Mouse (Mus musculus): ENCODE results near the gene Nck2. TPM values are rescaled to one million over a fixed set of nuclear protein-coding genes. Genes with fewer than 3 reads are reported as not detected.

Nck2 gene
- polyA plus RNA-seq, 1 experiment from 2014 or later = 36.3 TPM

DNA sequence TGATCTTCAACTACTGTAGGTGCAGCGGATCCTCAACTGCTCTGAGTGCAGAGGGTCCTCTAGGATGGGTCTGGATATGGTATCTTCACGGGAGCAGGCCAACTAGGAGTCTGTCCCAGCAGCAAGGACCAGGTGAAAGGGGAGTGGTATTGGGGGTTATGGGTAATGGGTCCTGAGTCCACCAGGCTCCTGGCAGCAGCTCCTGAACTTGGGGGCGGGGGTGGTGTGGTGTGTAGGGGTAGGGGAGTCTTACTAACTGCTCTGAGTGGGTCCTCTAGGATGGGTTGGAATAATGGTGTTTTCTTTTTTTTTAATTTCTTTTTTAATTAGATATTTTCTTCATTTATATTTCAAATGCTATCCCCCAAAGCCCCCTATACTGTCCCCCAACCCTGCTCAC is 73.0 kb downstream of the Nck2 start:
- H3K36me3 ChIP-seq (ENCODE audit: control insufficient read depth, insufficient read depth, low read length) = 0 out of 2 replicates have a peak, but pooled peaks cover 5% of the 10 kb centered on the region
- 95% methylated on average over 3 of the region's 3 CpGs for WGBS
- H3K27me3 ChIP-seq (ENCODE audit: control insufficient read depth, insufficient read depth, low read length) = no peaks in the 10 kb centered on the region
- no peaks in the 10 kb centered on the region for H3K9me3 ChIP-seq (replicated peaks; ENCODE audit: control insufficient read depth, low read length)
- H3K4me1 ChIP-seq (ENCODE audit: control insufficient read depth, insufficient read depth, low read length) = peaks cover 9% of the 10 kb centered on the region
- no peak for ATAC-seq (ENCODE audit: insufficient read depth, low FRiP score)
- H3K4me2 ChIP-seq (ENCODE audit: low read depth, low read length) = no peak overlapping the region
- no peak overlapping the region for H3K27ac ChIP-seq (ENCODE audit: low read length)
- no peak overlapping the region for H3K9ac ChIP-seq (ENCODE audit: low read length)
- H3K4me3 ChIP-seq (replicated peaks; ENCODE audit: low read length) = no peak overlapping the region

DNA sequence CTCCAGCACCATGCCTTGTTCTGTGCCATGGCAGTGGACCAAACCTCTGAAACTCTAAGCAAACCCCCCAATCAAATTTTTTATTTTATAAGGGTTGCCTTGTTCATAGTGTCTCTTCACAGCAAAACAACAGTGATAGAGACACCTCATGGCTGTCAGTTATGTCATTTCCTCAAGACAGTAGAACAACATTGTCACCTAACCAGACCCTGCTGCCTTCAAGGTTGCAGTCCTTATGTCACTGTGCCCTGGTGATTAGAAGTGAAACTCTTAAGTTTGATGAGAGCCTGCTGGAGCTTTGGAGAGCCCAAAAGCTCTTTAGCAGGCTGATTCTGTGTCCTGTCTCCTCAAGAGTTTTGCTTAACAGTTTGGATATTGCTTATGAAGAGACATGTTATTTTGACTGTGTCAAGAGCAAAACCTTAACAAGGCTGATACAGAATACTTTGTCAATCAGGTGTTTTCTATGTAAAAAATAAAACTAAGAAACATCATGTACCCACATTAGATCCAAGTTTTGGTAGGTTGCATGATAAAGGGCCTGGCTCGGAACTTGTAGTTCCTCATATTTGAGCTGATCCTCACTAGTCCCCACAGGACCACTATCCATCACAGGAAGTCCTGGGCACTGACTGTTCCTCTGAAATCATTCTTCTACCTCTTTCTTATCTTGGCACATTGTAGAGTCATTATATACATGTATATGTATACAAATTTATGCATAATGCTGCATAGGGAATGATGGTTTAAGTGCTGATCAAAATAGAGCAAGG is 76.0 kb downstream of the Nck2 start:
- Histone ChIP-seq H3K27me3 (ENCODE audit: control insufficient read depth, insufficient read depth, low read length) (no peaks in the 10 kb centered on the region), H3K27ac (ENCODE audit: low read length) (no peak overlapping the region), H3K36me3 (ENCODE audit: control insufficient read depth, insufficient read depth, low read length) (no peaks in the 10 kb centered on the region), H3K4me3 (replicated peaks; ENCODE audit: low read length) (no peak overlapping the region), H3K4me2 (ENCODE audit: low read depth, low read length) (no peak overlapping the region), H3K9me3 (replicated peaks; ENCODE audit: control insufficient read depth, low read length) (no peaks in the 10 kb centered on the region), H3K9ac (ENCODE audit: low read length) (no peak overlapping the region), H3K4me1 (ENCODE audit: control insufficient read depth, insufficient read depth, low read length) (peaks cover 14% of the 10 kb centered on the region)
- ATAC-seq (ENCODE audit: insufficient read depth, low FRiP score) = no peak
- 79% methylated on average over 1 of the region's 1 CpGs for WGBS

DNA sequence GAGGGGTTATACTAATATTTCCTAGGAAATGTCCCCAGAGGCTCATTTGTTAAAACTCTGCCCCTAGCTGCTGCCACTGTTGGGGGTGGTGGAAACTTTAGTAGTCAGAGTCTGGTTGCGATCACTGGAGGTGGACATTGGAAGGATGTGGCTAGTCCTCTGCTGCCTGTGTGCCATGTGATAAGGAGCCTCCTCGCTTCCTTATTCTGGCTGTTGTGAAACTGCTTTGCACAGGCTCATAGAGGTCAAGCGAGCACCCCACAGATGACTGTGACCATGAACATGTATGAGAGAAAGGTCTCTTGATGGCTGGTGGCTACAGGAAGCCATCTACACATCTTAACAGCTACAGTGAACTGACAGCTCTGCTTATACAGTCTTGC is 76.6 kb downstream of the Nck2 start:
- H3K9me3 ChIP-seq (replicated peaks; ENCODE audit: control insufficient read depth, low read length) = no peaks in the 10 kb centered on the region
- no peaks in the 10 kb centered on the region for H3K36me3 ChIP-seq (ENCODE audit: control insufficient read depth, insufficient read depth, low read length)
- H3K4me3 ChIP-seq (replicated peaks; ENCODE audit: low read length) = no peak overlapping the region
- peaks cover 14% of the 10 kb centered on the region for H3K4me1 ChIP-seq (ENCODE audit: control insufficient read depth, insufficient read depth, low read length)
- H3K27me3 ChIP-seq (ENCODE audit: control insufficient read depth, insufficient read depth, low read length) = no peaks in the 10 kb centered on the region
- H3K27ac ChIP-seq (ENCODE audit: low read length) = peak overlapping the region; percentile 14; the same call in 1 of the 2 replicates
- no peak overlapping the region for H3K9ac ChIP-seq (ENCODE audit: low read length)
- 83% methylated on average over 3 of the region's 3 CpGs for WGBS
- H3K4me2 ChIP-seq (ENCODE audit: low read depth, low read length) = no peak overlapping the region
- ATAC-seq (ENCODE audit: insufficient read depth, low FRiP score) = no peak

DNA sequence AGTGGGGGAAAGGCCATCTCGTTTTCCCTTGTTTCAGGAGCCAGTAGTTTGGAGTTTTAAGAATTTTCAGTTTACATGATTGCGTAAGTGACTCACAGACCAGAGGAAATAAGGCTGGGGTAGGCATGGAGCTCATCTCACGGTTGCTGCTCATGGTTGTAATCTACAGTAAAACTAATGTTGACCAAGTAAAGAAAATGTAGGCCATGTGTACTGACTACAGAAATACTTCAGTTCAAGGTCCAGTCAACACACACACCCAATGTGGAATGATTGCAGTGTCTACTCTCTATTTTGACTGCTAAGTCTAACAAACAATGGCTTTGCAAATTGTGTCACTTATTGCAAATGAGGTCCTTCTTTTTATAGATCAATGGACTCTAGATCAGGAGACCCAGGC is 77.1 kb downstream of the Nck2 start:
- no peaks in the 10 kb centered on the region for H3K9me3 ChIP-seq (replicated peaks; ENCODE audit: control insufficient read depth, low read length)
- WGBS = 65% methylated on average over 3 of the region's 3 CpGs
- peaks cover 14% of the 10 kb centered on the region for H3K4me1 ChIP-seq (ENCODE audit: control insufficient read depth, insufficient read depth, low read length)
- H3K4me3 ChIP-seq (replicated peaks; ENCODE audit: low read length) = no peak overlapping the region
- H3K27me3 ChIP-seq (ENCODE audit: control insufficient read depth, insufficient read depth, low read length) = no peaks in the 10 kb centered on the region
- H3K27ac ChIP-seq (ENCODE audit: low read length) = peak overlapping the region; percentile 14
- H3K36me3 ChIP-seq (ENCODE audit: control insufficient read depth, insufficient read depth, low read length) = no peaks in the 10 kb centered on the region
- no peak overlapping the region for H3K9ac ChIP-seq (ENCODE audit: low read length)
- ATAC-seq (ENCODE audit: insufficient read depth, low FRiP score) = peak; percentile 78
- no peak overlapping the region for H3K4me2 ChIP-seq (ENCODE audit: low read depth, low read length)

DNA sequence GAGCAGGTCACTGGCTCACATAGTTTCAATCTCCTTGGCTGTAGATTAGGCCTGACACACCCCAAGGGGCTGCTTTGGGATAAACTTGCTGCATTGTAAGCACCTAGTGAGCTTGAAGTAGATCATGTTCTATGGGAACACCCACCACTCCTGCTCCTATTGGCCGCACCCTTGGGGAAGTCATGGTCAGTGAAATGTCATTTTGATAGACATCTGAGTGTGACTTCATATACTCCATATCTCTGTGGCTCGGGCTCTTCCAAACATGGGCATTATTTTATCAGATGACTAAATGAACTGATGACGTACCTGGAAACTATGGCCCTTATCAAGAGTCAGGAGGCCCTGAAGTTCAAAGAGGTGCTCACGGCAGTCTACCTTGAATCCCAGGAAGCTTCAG is 77.6 kb downstream of the Nck2 start:
- no peak overlapping the region for H3K4me3 ChIP-seq (replicated peaks; ENCODE audit: low read length)
- 0 out of 2 replicates have a peak overlapping the region, but pooled peaks have one; percentile 34 for H3K27ac ChIP-seq (ENCODE audit: low read length)
- H3K36me3 ChIP-seq (ENCODE audit: control insufficient read depth, insufficient read depth, low read length) = no peaks in the 10 kb centered on the region
- H3K9me3 ChIP-seq (replicated peaks; ENCODE audit: control insufficient read depth, low read length) = no peaks in the 10 kb centered on the region
- H3K4me1 ChIP-seq (ENCODE audit: control insufficient read depth, insufficient read depth, low read length) = peaks cover 14% of the 10 kb centered on the region
- ATAC-seq (ENCODE audit: insufficient read depth, low FRiP score) = peak; percentile 74
- H3K4me2 ChIP-seq (ENCODE audit: low read depth, low read length) = no peak overlapping the region
- H3K27me3 ChIP-seq (ENCODE audit: control insufficient read depth, insufficient read depth, low read length) = no peaks in the 10 kb centered on the region
- WGBS = 79% methylated on average over 4 of the region's 4 CpGs
- no peak overlapping the region for H3K9ac ChIP-seq (ENCODE audit: low read length)

DNA sequence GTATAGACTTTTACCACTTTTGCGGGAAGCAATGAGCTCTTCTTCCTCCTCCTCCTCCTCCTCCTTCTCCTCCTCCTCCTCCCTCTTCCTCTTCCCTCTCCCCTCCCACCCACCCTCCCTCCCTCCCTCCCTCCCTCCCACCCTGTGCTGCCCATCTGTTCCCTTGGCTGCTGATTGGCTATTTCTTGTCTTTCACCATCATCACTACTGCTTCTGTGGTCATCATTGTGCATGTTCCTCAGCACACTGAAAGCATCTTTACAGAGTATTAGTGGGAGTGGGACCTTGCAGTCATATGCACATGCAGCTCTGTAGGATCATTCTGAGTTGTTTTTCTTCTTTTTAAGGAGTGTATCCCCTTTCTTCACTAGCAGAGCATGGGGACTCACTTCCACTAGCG is 78.6 kb downstream of the Nck2 start:
- Histone ChIP-seq H3K4me2 (ENCODE audit: low read depth, low read length) (no peak overlapping the region), H3K27me3 (ENCODE audit: control insufficient read depth, insufficient read depth, low read length) (no peaks in the 10 kb centered on the region), H3K27ac (ENCODE audit: low read length) (no peak overlapping the region), H3K4me1 (ENCODE audit: control insufficient read depth, insufficient read depth, low read length) (peaks cover 14% of the 10 kb centered on the region), H3K9me3 (replicated peaks; ENCODE audit: control insufficient read depth, low read length) (no peaks in the 10 kb centered on the region), H3K9ac (ENCODE audit: low read length) (no peak overlapping the region), H3K36me3 (ENCODE audit: control insufficient read depth, insufficient read depth, low read length) (no peaks in the 10 kb centered on the region), H3K4me3 (replicated peaks; ENCODE audit: low read length) (no peak overlapping the region)
- WGBS = 69% methylated on average over 2 of the region's 2 CpGs
- no peak for ATAC-seq (ENCODE audit: insufficient read depth, low FRiP score)

DNA sequence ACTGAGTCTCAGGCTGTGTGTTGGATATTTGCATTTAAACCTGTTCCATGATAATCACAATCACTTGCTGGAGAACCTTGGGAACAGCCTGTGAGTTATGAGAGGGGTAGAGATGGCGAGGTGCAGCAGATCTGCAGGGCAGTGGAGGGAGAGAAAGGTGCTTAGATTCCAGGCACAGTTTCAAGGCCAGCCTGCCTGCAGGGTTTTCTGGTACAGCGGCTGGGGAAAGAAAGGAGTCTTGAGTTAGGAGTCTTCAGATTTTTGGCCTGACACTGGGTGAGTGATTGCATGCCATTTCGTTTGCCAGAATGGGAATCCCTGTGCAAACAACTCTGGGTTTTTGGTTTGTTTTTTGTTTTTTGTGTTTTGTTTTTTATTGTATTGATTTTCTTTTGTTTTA is 80.0 kb downstream of the Nck2 start:
- no peaks in the 10 kb centered on the region for H3K9me3 ChIP-seq (replicated peaks; ENCODE audit: control insufficient read depth, low read length)
- H3K4me1 ChIP-seq (ENCODE audit: control insufficient read depth, insufficient read depth, low read length) = peaks cover 18% of the 10 kb centered on the region
- H3K36me3 ChIP-seq (ENCODE audit: control insufficient read depth, insufficient read depth, low read length) = no peaks in the 10 kb centered on the region
- H3K9ac ChIP-seq (ENCODE audit: low read length) = no peak overlapping the region
- no peak overlapping the region for H3K27ac ChIP-seq (ENCODE audit: low read length)
- WGBS = 56% methylated on average over 3 of the region's 3 CpGs
- H3K27me3 ChIP-seq (ENCODE audit: control insufficient read depth, insufficient read depth, low read length) = no peaks in the 10 kb centered on the region
- H3K4me2 ChIP-seq (ENCODE audit: low read depth, low read length) = no peak overlapping the region
- no peak for ATAC-seq (ENCODE audit: insufficient read depth, low FRiP score)
- no peak overlapping the region for H3K4me3 ChIP-seq (replicated peaks; ENCODE audit: low read length)

DNA sequence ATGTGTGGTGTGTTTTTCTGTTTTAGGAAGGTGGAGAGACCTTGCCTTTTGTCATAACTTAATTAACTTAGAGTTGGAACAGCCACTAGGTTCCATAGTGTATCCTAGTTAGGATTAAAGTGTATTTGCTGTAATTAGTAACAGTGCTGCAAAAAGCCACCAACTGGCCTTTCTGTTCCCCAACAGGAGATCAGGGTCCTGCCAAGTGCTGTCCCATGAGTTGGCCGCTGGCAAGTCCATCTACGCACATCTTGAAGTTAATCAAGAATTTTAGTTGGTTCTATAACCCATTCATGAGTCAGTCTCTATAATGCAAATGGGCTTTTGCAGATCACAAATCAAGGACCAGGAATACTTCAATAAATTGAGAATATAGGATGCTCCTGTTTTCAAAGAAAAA is 83.9 kb downstream of the Nck2 start:
- Histone ChIP-seq H3K4me1 (ENCODE audit: control insufficient read depth, insufficient read depth, low read length) (peaks cover 20% of the 10 kb centered on the region), H3K9me3 (replicated peaks; ENCODE audit: control insufficient read depth, low read length) (no peaks in the 10 kb centered on the region), H3K36me3 (ENCODE audit: control insufficient read depth, insufficient read depth, low read length) (no peaks in the 10 kb centered on the region), H3K27me3 (ENCODE audit: control insufficient read depth, insufficient read depth, low read length) (no peaks in the 10 kb centered on the region), H3K4me2 (ENCODE audit: low read depth, low read length) (no peak overlapping the region), H3K4me3 (replicated peaks; ENCODE audit: low read length) (no peak overlapping the region), H3K27ac (ENCODE audit: low read length) (no peak overlapping the region), H3K9ac (ENCODE audit: low read length) (no peak overlapping the region)
- ATAC-seq (ENCODE audit: insufficient read depth, low FRiP score) = no peak
- 95% methylated on average over 2 of the region's 2 CpGs for WGBS

DNA sequence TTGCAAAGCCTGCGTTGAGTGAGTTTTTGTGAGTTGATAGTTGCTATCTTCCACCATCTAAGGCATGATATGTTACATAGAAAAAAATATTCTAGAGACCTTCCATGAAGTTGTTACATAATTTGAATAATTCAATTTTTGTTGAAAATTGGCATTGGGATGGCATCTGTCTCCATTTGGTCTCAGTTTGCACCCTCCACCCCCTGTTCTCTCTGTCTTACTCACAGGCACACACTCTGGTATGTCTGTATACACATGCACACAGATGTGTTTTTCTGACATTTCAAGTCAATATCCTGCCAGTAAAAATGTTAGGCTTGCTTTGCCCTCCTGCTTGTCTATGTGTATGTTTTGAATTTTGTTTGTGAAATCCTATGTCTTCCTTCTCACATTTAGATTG is 84.7 kb downstream of the Nck2 start:
- no peak for ATAC-seq (ENCODE audit: insufficient read depth, low FRiP score)
- H3K36me3 ChIP-seq (ENCODE audit: control insufficient read depth, insufficient read depth, low read length) = no peaks in the 10 kb centered on the region; the same call in 1 of the 2 replicates
- no peak overlapping the region for H3K4me3 ChIP-seq (replicated peaks; ENCODE audit: low read length)
- H3K9ac ChIP-seq (ENCODE audit: low read length) = no peak overlapping the region
- H3K27me3 ChIP-seq (ENCODE audit: control insufficient read depth, insufficient read depth, low read length) = no peaks in the 10 kb centered on the region
- no peak overlapping the region for H3K4me2 ChIP-seq (ENCODE audit: low read depth, low read length)
- H3K4me1 ChIP-seq (ENCODE audit: control insufficient read depth, insufficient read depth, low read length) = peaks cover 18% of the 10 kb centered on the region
- H3K27ac ChIP-seq (ENCODE audit: low read length) = no peak overlapping the region
- WGBS = 92% methylated on average over 1 of the region's 1 CpGs
- H3K9me3 ChIP-seq (replicated peaks; ENCODE audit: control insufficient read depth, low read length) = no peaks in the 10 kb centered on the region
